In genomic region chr17:26416141-26416540, GRCm38 (mm10) we compare ENCODE assay signal across 9 mouse cellular contexts. TPM values are rescaled to one million over a fixed set of nuclear protein-coding genes. Genes with fewer than 3 reads are reported as not detected.
DNase-seq lines count a peak whose midpoint lies in the region; ATAC-seq lines count a peak whose summit lies in the region.
"Had no signal": no experiment of that assay in that cellular context is flagged by ENCODE, and none has a peak within 500 bp of the region (broad histone marks: within the 10 kb centered on the region; RNA-seq: fewer than 3 reads in every experiment).

No protein-coding gene starts in this region.

- no peak for DNase-seq in hindbrain, embryonic 10.5 days (ENCODE audit: low spot score)
- DNase-seq in hindbrain, embryonic 11.5 days (ENCODE audit: low spot score): no peak
- DNase-seq in brain, adult 2 months (ENCODE audit: low read depth, low spot score): peak; percentile 51
- peak; percentile 17 to 44 for DNase-seq in kidney, postnatal 25 days
- no peak for DNase-seq in embryo, embryonic 11 days
- no peak for DNase-seq in adrenal gland, adult 8-10 months
- no peak for DNase-seq in spleen, postnatal 36 days (ENCODE audit: low spot score in 2 of 2)
- DNase-seq: liver had no signal

- no peaks in the 10 kb centered on the region for H3K9me3 ChIP-seq in hindbrain, embryonic 10.5 days
- no peaks in the 10 kb centered on the region for H3K9me3 ChIP-seq in hindbrain, embryonic 11.5 days (ENCODE audit: control insufficient read depth, low read length)
- H3K9me3 ChIP-seq in embryonic facial prominence, embryonic 15.5 days (replicated peaks): no peaks in the 10 kb centered on the region

- peak overlapping the region; percentile 82; the same call in 1 of the 2 replicates for H3K4me3 ChIP-seq in hindbrain, embryonic 10.5 days
- H3K4me3 ChIP-seq in hindbrain, embryonic 11.5 days (ENCODE audit: low read depth, low read length): no peak overlapping the region
- H3K4me3 ChIP-seq in embryonic facial prominence, embryonic 15.5 days (replicated peaks): peak overlapping the region; percentile 72; the same call in 1 of the 2 replicates

- no peak overlapping the region for H3K27ac ChIP-seq in hindbrain, embryonic 10.5 days
- no peak overlapping the region for H3K27ac ChIP-seq in hindbrain, embryonic 11.5 days (ENCODE audit: low read depth, low read length)
- no peak overlapping the region for H3K27ac ChIP-seq in embryonic facial prominence, embryonic 15.5 days (replicated peaks)

- WGBS in hindbrain, embryonic 10.5 days: 72% methylated on average over 3 of the region's 3 CpGs
- WGBS in hindbrain, embryonic 11.5 days: 70% methylated on average over 3 of the region's 3 CpGs
- 60% methylated on average over 3 of the region's 3 CpGs for WGBS in embryonic facial prominence, embryonic 15.5 days

- ATAC-seq in hindbrain, embryonic 11.5 days (ENCODE audit: low FRiP score): no peak
- no peak for ATAC-seq in embryonic facial prominence, embryonic 15.5 days (ENCODE audit: insufficient number of reproducible peaks, low FRiP score, low TSS enrichment, low read depth)

- H3K9ac ChIP-seq in hindbrain, embryonic 11.5 days (ENCODE audit: low read depth, low read length): no peak overlapping the region
- no peak overlapping the region for H3K9ac ChIP-seq in embryonic facial prominence, embryonic 15.5 days

- H3K4me1 ChIP-seq in hindbrain, embryonic 10.5 days (replicated peaks): peaks cover 23% of the 10 kb centered on the region
- peaks cover 4% of the 10 kb centered on the region for H3K4me1 ChIP-seq in hindbrain, embryonic 11.5 days (replicated peaks; ENCODE audit: control insufficient read depth, insufficient read depth, low read length)
- peaks cover 15% of the 10 kb centered on the region; the same call in 1 of the 2 replicates for H3K4me1 ChIP-seq in embryonic facial prominence, embryonic 15.5 days

- no peaks in the 10 kb centered on the region for H3K36me3 ChIP-seq in hindbrain, embryonic 10.5 days
- no peaks in the 10 kb centered on the region for H3K36me3 ChIP-seq in hindbrain, embryonic 11.5 days (ENCODE audit: control insufficient read depth, insufficient read depth, low read length)
- H3K36me3 ChIP-seq in embryonic facial prominence, embryonic 15.5 days: no peaks in the 10 kb centered on the region

- peaks cover 81% of the 10 kb centered on the region for H3K27me3 ChIP-seq in hindbrain, embryonic 10.5 days (ENCODE audit: insufficient read depth, poor library complexity, severe bottlenecking)
- peaks cover 29% of the 10 kb centered on the region for H3K27me3 ChIP-seq in hindbrain, embryonic 11.5 days (ENCODE audit: control insufficient read depth, insufficient read depth, low read length)
- H3K27me3 ChIP-seq in embryonic facial prominence, embryonic 15.5 days: peaks cover 38% of the 10 kb centered on the region

- no peak overlapping the region for H3K4me2 ChIP-seq in hindbrain, embryonic 11.5 days (replicated peaks; ENCODE audit: low read depth, low read length)
- peak overlapping the region; percentile 99 for H3K4me2 ChIP-seq in embryonic facial prominence, embryonic 15.5 days (replicated peaks)

RNA-seq across cellular contexts. Expression of gene Neurl1b, which starts 1.5 kb away (rescaled TPM):
- polyA plus RNA-seq in hindbrain, embryonic 10.5 days (2016; fragmentation: Nextera tagmentation; extraction: Ambion mirVana): 0.07 and 0.16 TPM in 2 replicates
- polyA plus RNA-seq in hindbrain, embryonic 11.5 days (2014; fragmentation: Nextera tagmentation; extraction: Ambion mirVana): 0.25 and 0.79 TPM in 2 replicates
- 1.2 and 1.3 TPM in 2 replicates for polyA plus RNA-seq in embryonic facial prominence, embryonic 15.5 days (2015; fragmentation: Nextera tagmentation; extraction: Ambion mirVana)
- 10 to 100 TPM; 36.0 to 59.9 (median 52.3) TPM for total RNA-seq in adrenal gland, adult 8-10 months (2022)

Comparison
In these comparisons a context has a peak if more than half of its experiments do, and no peak if none do; other contexts are left out.
1. DNase-seq: peak in brain, adult 2 months (single experiment) and kidney, postnatal 25 days (2 of 2); none in hindbrain, embryonic 10.5 days (single experiment), hindbrain, embryonic 11.5 days (single experiment), embryo, embryonic 11 days (single experiment), adrenal gland, adult 8-10 months (single experiment) and spleen, postnatal 36 days (0 of 2).